Mouse (Mus musculus): ENCODE measurements around the gene B4galt1. TPM values are rescaled to one million over a fixed set of nuclear protein-coding genes. Genes with fewer than 3 reads are reported as not detected.
A peak's percentile ranks its signal among the peaks of the same experiment; 100 is the strongest.
"Not testable (repeated sequence)": the region's sequence is repeated elsewhere in the genome, so short reads cannot be mapped to it uniquely, and the experiment has no call there.

B4galt1 gene
- total RNA-seq, 4 experiments from 2014 or later = 22.3 to 27.7 (median 23.7) TPM

DNA sequence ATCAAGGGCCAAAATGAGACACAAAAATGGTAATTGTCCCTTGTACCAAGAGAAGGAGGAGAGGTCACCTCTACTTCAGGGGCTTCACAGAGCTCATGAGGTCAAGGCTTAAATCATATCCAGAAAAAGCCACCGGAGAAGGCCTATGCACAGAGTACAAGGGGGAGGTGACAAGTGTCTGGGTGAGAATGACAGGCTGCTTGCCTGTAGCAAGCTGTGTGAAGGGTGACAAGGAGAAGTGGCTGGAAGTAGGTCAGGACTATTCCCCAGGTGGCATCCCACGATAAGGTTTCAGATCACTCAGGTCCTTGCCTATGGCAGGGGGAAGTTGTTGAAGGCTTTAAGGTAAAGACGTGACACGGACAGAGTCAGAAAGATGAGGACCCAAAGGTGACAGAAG lies 33.8 kb downstream of the B4galt1 start:
- no peak for DNase-seq (ENCODE audit: low spot score in 2 of 2)

DNA sequence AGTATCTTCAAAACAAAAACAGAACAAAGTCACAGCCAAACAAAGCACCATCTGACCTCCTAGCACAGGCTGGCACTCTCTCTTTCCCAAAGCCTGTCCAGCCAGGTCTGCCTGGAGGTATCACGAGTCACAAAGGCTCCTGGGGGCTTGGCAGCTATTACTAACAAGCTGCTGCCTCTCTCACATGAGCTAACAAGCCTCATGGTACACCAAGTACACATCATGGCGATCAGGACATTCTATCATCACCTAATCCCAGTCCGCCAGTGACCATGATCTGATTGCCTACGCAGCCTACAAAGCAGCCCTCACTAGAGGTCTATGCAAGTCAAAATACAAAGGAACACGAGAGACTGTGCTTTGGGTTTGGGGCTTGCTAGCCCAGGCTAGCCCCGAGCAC lies 34.7 kb downstream of the B4galt1 start:
- DNase-seq (ENCODE audit: low spot score in 2 of 2) = no peak

DNA sequence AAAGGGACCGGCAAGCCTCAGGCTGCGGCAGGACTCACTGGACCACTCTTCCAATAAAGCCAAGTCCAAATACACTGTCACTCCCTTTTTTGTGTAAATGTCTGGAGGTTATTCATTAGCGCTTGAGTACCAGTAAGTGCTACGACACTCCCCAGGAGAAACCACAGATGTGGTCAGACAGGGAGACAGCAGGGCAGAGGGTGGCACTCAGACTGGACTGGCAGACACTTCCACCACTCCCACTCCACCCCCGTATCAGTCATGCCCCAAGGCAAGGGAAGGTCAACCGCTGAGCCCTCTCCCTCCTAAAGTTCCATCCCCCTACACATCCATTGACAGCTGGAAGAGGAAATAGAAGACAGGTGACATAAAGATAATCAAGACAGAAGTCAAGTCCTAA lies 35.4 kb downstream of the B4galt1 start:
- no peak for DNase-seq (ENCODE audit: low spot score in 2 of 2)

DNA sequence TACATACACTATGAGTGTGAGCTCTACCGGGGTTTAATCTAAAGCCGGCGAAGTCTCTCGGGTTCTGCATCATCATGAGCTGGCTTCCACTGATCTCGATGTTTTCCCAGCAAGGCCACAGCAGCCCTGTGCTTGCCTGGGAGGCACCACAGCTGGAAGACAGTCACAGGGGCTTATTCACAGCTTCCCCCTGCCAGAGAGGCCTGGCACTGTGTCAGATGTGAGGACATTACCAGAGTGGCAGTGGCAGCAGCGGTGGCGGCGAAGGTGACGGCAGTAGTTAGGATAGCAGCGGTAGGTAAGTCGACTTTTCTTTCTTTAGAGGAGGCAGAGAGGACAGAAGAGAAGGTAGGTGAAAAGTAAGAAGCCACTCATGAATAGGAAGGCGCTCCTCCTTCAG lies 35.9 kb downstream of the B4galt1 start:
- no peak for DNase-seq (ENCODE audit: low spot score in 2 of 2)

DNA sequence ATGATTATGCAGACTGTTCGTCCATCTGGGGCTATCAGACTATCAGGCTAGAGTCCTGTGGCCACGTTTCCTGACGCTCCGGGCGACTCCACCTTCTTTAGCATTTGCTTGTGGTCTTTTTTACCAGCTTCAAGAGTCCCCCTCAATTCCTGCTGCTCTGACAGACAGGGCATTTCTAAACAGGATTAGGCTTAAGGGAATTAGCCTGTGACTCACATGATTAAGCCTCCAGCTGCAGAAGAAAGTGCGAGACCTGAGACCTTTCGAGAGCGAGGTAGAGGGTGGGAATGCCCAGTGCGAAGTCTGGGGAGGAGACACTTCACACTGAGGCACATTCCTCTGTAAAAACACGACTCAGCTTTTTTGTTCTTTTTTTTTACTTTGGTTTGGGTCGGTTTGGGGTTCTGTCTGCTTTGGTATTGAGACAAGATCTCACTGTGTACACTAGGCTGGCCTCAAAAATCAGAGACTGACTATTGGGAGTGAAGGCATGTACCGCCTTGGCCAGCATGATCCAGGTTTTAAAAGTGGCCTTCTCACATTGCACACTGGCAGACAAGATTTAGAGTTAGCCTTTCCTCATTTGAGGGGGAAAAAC lies 37.9 kb downstream of the B4galt1 start:
- DNase-seq (ENCODE audit: low spot score in 2 of 2) = no peak

DNA sequence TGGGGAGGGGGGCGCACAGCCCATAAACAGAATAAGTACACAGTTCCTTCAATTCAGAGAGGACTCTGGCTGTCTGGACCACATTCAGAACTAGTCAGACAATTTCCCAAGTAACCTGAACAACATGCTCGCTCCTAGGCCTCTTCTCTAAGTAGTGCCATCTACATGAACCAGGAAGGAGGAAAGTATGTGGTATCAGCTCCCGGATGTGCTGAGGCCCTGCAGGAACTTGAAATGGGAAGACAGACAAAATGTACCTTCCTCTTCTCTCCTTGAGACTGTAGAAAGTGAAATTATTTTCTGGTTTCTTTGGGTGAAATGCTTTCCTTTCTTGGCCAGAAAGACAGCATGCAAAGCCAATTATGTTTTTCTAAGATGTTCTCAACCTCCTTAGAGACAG lies 38.7 kb downstream of the B4galt1 start:
- no peak for DNase-seq (ENCODE audit: low spot score in 2 of 2)

DNA sequence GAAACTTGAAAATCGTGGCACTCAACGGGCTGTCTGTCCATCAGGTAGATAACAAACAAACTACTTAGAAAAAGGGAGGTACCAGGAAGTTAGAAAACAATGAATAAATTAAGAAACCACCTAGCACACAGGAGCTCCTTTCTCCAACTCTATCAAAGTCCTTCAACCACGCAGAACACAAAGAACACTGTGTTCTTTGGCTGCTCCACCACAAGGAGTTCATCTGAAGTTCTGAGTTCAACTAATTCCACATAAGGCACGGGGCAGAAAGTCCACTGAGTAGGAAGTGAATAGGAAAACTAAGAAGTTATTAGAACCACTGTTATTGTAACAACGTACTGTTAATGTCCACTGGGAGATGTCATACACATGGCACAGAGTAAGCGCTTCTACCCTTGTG lies 39.4 kb downstream of the B4galt1 start:
- DNase-seq (ENCODE audit: low spot score in 2 of 2) = no peak

DNA sequence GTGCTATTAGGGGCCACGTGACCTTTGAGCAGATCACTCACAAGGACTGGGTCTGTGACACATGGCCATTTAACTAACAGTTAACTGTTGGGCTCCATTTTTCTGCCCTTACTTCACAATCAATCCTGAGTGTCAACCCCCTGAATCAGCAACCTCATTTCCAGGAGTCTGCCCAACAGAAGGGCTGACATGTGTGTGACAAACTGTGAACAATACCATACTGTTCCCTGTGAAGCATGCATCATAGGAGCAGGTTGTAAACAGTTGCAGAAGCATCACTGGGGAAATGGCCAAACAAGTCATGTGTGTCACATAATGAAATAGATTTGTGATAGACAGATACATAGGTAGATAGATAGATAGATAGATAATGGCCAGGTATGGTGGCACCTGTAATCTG lies 40.9 kb downstream of the B4galt1 start:
- DNase-seq (ENCODE audit: low spot score in 2 of 2) = no peak

DNA sequence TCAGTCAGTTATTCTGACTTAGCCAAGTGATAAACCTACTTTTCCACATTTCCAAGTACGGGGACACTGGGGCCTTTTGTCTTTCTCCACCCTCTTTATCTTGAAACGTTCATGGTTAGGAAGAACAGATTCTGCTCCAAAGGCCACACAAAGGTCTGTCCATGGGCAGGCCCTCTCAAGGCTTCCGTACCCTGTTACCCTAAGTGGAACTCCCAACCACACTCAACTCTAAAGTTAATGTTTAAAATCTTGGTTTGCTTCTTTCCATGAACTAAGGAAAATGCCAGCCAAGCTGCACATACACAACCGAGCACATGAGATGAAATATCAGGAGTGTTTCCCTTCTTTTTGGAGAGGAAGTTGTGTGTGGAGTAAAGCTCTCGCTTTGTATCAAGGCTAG lies 43.3 kb downstream of the B4galt1 start:
- DNase-seq (ENCODE audit: low spot score in 2 of 2) = no peak

DNA sequence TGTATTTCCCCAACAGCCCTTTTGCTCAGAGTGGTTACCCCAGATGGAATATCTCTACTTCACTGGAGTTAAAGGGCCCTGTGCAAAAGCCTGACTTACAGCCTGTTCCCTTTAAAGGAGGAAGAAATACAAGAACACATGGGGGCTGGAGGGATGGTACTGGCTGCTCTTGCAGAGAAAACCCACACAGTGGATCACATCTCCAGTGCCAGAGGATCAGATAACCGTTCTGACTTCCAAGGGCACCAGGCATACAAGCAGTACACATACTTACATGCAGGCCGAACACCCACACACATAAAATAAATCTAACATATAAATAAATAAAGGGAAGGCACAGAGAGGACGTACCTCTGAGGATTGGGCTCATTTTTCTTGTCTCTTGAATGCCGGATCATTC lies 46.4 kb downstream of the B4galt1 start:
- DNase-seq (ENCODE audit: low spot score in 2 of 2) = no peak

DNA sequence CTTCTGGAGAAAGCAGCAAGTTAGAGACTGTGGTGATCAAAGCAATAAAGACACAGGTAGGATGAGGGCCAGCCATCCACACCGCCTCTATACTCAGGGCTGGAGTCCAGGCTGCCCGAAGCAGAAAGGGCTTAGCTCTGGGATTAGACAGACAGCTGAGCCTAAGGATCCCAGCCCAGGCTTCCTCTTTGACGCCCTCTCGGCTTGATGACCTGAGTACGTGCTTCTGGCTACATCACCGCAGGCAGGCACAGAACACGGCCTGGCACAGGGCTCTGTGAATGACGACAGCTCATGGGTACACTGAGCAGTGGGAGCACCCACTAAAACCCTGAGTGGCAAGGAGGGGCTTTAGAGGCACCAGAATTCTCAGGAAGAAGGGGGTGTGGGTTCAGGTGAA lies 48.4 kb downstream of the B4galt1 start:
- peak; percentile 39 to 47 for DNase-seq (ENCODE audit: low spot score in 2 of 2)

DNA sequence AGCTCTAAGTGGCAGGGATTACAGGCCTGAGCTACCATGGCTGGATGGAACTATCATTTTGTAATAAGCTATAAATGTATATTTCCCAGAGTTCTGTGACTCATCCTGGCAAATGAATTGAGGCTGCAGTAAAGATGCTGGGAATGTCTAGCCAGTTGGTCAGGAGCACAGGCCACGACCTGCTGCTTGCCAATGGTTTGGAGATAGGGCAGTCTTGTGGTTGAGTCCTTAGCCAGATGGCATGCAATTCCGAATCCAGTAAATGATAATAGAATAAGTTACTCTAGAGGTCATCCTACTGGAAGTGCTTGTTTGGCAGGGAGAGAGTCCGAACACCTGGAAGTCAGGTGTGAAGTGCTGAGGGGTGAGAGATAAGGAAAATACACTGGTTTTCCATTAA lies 51.0 kb downstream of the B4galt1 start:
- no peak for DNase-seq (ENCODE audit: low spot score in 2 of 2)

DNA sequence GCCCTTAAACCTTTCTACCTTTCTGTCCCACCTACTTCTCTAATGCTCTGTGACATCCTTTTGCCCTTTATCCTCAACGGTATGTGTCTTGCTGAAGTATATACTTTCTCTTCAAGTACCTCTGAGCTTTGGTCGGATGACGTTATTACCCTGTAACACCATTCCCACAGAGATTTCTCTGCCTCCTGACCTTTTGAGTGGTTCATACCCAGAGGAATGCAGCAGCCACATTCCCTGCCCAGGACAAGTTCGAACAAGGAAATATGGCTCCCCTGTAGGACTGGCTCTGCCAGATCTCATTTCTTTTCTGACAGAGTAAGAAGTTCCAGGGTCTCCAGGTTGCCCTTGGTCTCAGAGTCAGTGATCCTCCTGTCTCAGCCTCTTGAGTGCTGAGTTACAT lies 51.9 kb downstream of the B4galt1 start:
- DNase-seq (ENCODE audit: low spot score in 2 of 2) = no peak

DNA sequence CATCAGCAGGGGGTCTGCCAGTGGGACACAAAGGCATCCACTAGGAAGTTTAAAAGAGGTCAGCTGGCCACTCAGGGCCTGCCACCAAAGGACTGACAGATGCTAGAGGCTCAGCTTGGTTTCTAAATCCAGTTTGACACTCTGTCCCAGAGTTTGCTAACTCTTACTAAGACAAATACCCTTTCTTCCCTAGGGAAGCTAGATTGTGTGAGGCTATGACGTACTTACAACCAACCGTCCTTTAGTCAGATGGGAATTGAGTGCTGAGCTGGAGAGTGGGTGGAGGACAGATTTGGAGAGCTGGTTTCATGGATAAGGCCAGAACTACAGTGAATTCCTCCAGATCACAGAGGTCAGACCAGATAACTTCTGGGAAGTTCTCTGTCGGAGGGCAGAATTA lies 52.9 kb downstream of the B4galt1 start:
- DNase-seq (ENCODE audit: low spot score in 2 of 2) = no peak

DNA sequence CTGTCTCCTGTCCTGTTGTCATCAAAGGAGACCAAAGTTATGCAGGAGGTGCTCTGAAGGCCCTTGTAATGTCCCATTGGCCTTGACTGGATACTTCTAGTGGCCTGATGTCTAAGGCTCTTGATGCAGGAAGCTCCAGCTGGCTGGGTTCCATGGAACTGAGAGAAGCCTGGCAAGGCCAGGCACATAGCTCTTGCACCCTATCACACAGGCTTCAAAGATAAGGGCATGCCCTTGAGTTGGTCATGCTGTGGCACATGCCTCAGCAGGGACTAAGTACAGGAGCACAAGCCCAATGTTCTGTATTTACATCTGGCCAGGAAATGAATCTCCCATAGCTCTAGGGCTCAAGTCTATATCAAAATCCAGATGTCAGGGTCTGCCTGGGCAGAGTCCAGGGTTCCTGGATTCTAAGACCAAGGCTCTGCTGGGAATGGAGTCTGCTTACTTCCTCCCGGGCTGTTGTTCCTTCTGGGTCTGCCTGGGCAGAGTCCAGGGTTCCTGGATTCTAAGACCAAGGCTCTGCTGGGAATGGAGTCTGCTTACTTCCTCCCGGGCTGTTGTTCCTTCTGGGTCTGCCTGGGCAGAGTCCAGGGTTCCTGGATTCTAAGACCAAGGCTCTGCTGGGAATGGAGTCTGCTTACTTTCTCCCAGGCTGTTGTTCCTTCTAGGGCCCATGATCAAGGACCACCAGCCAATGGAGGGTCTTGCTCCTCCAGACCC lies 54.8 kb downstream of the B4galt1 start:
- DNase-seq (ENCODE audit: low spot score in 2 of 2) = not testable (repeated sequence)

DNA sequence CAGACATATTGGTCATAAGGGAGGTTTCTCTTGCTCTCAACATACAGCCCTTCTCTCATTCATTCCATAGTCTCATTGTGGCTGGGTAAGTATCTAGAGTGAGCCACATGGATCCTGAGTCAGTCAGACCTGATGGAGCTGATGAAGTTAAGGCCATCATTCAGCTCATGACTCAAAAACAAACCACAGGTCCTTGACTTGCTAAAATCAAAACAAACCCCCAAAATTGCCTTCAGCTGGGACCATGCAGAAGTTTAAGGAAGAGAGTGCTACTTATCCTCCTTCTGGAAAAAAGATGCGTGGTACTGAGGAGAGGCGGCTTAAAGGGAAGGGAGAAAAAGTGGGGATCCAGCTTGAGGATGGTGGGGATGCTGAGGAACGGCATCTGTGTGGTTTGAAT lies 58.0 kb downstream of the B4galt1 start:
- no peak for DNase-seq (ENCODE audit: low spot score in 2 of 2)

DNA sequence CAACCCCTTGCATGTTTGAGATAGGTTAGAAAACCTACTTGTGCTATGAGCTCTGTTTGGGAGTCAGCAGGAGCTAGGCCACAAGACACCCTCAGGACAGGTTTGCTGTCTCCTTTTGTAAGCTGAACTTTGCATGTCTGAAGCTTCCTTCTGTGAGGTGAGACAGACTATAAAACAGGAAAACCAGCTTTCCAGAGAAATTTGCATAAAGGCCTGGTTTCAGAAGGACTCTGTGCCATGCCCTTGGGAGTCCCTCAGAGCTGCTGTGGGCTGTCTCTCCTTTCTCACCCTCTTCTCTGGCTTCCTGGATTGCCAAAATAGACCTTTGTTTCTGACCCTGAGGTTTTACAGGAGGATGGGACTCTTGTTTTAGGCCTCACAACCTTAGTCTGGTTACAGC lies 59.5 kb downstream of the B4galt1 start:
- DNase-seq (ENCODE audit: low spot score in 2 of 2) = no peak

DNA sequence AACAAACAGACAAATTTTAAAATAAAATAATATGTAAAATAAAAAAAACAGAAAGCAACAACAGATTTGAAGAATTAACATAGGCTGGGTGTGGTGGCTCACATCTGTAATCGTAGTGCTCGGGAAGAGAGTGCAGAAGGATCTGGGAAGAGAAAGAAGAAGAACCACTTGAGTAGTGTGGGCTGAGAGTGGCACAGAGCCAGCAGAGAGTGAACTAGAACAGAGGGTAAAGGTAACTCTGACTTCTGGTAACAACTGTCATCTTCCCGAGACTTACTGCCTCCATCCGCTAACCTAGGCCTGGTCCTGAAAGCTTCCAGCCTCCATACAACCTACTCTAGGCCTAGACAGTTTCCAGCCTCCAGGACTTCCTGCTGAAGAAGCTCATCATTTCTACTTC lies 62.6 kb downstream of the B4galt1 start:
- DNase-seq (ENCODE audit: low spot score in 2 of 2) = no peak

DNA sequence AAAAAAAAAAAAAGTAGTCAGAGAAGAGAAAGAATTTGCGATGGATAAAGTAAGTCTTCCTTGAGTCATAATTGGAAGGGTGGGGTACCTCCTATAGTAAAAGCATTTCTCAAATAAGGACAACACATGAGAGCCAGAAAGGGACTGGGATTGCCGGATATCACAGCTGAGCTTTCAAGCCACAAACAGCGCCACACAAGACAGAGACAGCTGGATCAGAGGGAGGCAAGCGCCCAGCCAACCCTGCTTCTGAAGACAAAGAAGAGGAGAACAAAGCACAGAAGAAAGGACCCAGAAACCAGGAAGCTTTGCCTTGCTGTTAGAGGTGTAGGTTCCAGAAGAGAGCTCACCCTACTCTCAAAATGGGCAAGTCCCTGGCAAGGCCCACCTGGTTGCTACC lies 67.2 kb downstream of the B4galt1 start:
- no peak for DNase-seq (ENCODE audit: low spot score in 2 of 2)

DNA sequence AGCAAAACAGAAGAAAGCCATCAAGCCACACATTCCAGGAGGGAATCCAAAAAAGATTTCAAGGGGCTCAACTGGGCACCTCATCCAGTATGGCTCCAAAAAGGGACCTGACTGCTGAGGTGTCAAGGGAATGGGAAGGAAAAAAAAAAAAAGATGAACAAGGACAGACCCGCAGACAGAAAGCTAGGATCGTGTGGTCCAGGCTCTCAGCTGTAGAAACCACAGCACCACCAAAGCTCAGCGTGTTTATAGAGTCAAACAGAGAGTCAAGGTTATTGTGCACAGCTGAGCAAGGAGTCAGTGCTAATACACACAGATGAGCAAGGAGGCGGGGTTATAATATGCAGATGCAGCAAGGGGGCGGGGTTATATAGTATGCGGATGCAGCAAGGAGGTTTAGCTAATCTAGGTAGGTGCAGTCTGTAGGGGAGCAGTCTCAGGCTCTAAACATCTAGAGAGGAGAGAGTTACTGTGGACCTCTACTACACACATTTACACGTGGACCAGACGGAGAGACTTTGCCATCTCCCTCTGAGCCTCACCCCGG lies 68.1 kb downstream of the B4galt1 start:
- no peak for DNase-seq (ENCODE audit: low spot score in 2 of 2)

DNA sequence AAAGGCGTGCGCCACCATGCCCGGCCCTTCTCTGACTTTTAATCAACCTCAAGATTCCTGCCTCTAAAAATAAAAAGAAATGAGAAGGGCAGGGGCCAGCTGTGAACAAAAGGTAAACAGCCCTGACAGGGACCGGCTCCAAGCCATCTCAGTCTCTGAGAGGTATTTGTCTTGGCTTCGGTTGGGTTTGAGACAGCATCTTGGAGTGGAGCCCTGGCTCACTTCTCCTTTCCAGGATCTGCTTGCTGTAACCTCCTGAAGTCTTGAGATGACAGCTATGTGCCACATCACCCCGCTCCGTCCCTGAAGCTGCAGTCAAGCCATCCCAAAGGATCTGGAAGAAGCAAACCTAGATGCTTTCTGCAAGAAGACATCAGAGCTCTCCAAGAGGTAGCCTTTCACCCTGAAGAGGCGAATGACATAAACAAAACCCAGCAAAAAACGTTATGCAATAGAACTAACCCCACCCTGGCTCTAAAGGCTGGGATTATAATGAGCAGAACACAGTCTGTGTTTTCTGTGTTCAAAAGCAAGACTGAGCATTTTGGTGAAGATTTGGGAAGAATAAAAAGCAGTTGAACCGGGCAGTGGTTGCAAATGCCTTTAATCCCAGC lies 69.1 kb downstream of the B4galt1 start:
- peak; percentile 53 to 77 for DNase-seq (ENCODE audit: low spot score in 2 of 2)

DNA sequence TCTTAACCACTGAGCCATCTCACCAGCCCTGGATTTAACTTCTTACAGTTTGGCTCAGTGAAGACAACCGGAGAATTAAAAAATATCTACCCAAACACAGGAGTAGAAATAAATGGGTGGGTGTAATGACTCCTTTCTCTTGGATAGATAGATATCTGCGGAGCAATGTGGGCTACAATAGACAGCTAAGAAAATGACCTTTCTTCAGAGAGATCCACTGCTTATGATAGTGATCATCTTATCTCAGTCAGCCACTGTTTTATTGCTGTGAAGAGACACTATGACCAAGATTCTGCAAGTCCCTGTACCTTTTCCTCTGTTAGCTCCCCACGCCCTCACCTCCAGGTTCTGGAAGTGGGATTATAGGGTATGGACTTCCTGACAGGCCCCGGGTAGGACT lies 70.8 kb downstream of the B4galt1 start:
- DNase-seq (ENCODE audit: low spot score in 2 of 2) = no peak
